Mouse (Mus musculus): ENCODE results near the gene Akap9.
"Not testable (repeated sequence)": the region's sequence is repeated elsewhere in the genome, so short reads cannot be mapped to it uniquely, and the experiment has no call there.

Gene Akap9

DNA sequence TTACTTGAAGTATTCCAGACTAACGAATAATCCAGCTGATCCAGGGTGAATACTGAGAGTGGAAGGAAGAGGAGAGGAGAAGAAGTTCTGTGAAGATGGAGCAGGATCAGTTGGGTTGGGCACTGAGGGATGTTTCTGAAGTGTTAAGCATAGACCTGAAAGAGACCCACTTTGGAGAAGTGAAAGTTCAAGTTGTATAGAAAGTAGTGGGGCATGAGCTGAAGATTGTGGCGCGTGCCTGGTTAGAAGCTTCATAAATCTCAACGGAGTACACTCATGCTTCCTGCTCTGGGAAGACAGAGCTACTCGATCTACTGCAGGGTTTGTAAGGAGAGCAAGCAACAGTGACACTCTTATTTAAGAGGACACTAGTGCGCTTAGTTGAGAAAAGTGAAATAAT is 41.3 kb downstream of the Akap9 start:
- DNase-seq (ENCODE audit: low spot score in 2 of 2) = no peak

GRCm38 (mm10) chr5:3970936-3971335 is 43.1 kb downstream of the Akap9 start:
- no peak for DNase-seq (ENCODE audit: low spot score in 2 of 2)

GRCm38 (mm10) chr5:3973764-3974163 is 45.9 kb downstream of the Akap9 start:
- no peak for DNase-seq (ENCODE audit: low spot score in 2 of 2)

- DNase-seq (ENCODE audit: low spot score in 2 of 2) = no peak
Measured at GRCm38 (mm10) chr5:3974896-3975295, 47.0 kb downstream of the Akap9 start.

DNA sequence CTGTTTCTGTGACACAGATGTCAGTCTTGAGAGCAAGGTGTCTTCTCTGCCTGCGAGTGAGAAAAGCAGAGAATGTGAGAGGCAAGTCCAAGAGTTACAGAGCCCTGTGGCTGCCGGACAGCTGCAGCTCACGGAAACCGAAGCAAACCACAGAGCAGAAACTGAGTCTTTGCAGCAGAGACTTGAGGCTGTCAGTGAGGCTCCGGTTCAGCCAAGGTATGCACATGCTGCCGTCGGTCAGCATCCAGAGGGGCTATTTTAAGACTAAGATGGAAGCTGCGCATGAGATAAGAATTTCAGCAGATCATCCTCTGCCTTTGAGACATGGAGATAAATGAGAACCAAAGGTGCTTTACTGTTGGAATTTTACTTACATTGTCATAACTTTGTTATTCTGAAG is 48.3 kb downstream of the Akap9 start:
- no peak for DNase-seq (ENCODE audit: low spot score in 2 of 2)

GRCm38 (mm10) chr5:3977904-3978303 is 50.0 kb downstream of the Akap9 start:
- DNase-seq (ENCODE audit: low spot score in 2 of 2) = no peak

GRCm38 (mm10) chr5:3989608-3990007 is 61.8 kb downstream of the Akap9 start:
- no peak for DNase-seq (ENCODE audit: low spot score in 2 of 2)

GRCm38 (mm10) chr5:3990499-3990898 is 62.6 kb downstream of the Akap9 start:
- DNase-seq (ENCODE audit: low spot score in 2 of 2) = no peak

DNA sequence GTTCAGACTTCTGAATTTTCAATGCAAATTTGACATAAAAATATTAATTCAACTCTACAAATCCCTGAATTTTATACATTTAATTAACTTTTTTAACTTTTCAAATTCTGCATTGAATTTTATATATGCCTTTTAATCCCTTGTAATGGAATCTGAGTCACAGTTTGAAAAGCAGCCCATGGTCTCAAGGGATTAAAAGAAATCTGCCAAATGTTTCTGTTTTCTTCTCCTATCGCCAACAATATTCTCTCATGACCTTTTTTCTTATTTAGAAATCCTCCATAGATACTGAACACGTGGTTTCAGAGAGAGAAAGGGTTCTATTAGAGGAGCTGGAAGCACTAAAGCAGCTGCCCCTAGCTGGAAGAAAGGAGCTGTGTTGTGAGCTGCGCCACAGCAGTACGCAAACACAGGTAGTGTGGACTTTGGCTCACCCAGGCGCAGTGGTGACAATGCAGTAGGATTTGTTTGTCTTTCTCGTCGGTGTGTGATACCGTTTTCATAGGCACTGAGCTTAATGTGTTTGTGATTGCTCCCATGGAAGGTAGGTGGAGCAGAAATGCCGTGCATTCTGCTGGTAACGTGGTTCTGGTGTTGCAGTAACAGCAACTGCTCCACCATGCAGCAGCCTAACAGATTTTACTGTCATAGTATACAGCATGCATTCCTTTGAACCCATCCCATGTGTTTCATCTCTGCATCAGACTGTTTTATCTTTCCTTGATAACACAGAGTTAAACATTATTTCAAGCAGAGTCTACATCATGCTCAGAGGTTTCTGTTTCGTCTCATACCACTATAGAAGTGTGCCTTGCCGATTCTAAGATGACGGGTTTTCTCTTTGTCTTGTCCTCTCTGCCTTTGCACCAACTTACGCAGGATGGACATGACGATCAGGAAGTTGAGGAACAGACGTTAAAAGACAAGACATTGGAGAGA is 76.9 kb downstream of the Akap9 start:
- no peak for DNase-seq (ENCODE audit: low spot score in 2 of 2)

DNA sequence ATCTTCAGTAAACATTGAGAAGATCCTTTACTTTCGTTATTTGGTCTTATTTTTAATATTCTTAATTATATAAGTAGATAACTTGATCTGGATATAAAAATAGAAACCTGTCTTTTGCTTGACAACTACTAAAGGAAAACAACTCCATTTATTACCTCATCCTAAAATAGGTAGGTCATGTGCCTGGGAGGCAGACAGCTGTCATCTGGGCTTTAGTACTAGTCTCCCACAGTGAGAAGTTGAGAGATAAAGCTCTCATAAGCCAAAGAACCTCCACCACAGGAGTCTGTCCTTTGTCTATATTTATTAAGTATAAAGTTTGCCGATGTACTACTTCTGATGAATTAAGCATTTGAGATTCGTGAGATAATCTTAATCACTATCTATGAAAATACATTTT is 78.8 kb downstream of the Akap9 start:
- no peak for DNase-seq (ENCODE audit: low spot score in 2 of 2)

- DNase-seq (ENCODE audit: low spot score in 2 of 2) = no peak
Measured at GRCm38 (mm10) chr5:4008266-4008665, 80.4 kb downstream of the Akap9 start.

DNA sequence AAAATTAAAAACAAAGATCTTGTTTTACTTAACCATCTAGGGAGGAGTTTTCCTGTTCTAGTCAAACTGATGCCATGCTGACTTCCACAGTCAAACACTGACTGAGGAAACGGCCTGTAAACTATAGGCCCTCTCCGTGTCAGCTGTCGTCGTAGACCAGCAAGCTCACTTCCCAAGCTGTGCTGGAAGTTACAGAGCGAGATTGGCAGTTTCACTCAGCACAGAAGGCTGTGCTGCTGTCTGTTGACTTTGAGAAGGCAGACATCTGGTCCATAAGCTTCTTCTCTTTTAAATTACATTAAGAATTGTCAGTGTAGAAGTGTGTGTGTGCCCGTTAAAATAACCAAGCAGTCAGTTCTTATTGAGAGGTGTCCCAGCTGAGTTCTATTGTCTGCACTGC is 81.7 kb downstream of the Akap9 start:
- no peak for DNase-seq (ENCODE audit: low spot score in 2 of 2)

- not testable (repeated sequence) for DNase-seq (ENCODE audit: low spot score in 2 of 2)
Measured at GRCm38 (mm10) chr5:4017646-4018045, 89.8 kb downstream of the Akap9 start.

DNA sequence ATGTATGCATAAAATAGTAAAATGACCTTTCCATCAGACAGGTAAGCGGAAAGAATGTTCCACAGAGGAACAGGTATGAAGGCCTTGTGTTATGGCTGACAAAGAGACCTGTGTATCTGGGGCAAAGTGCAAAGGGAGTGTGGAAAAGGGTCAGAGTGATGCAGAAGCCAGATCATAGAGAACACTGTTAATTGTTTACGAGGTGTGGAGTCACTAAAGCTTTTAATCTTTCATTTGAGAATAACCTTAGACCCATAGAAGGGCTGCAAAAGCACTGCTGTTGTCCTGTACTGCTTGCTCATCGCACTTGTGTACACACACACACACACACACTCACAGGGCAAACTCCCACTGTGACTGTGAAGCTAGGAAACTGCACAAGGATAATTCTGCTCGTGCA is 91.5 kb downstream of the Akap9 start:
- no peak for DNase-seq (ENCODE audit: low spot score in 2 of 2)

- DNase-seq (ENCODE audit: low spot score in 2 of 2) = no peak
Measured at GRCm38 (mm10) chr5:4020018-4020417, 92.2 kb downstream of the Akap9 start.

GRCm38 (mm10) chr5:4023186-4023585 is 95.3 kb downstream of the Akap9 start:
- DNase-seq (ENCODE audit: low spot score in 2 of 2) = no peak

- peak; percentile 55 for DNase-seq (ENCODE audit: low spot score in 2 of 2)
Measured at GRCm38 (mm10) chr5:4023742-4024681, 96.2 kb downstream of the Akap9 start.

- DNase-seq (ENCODE audit: low spot score in 2 of 2) = no peak
Measured at GRCm38 (mm10) chr5:4024727-4025126, 96.9 kb downstream of the Akap9 start.

DNA sequence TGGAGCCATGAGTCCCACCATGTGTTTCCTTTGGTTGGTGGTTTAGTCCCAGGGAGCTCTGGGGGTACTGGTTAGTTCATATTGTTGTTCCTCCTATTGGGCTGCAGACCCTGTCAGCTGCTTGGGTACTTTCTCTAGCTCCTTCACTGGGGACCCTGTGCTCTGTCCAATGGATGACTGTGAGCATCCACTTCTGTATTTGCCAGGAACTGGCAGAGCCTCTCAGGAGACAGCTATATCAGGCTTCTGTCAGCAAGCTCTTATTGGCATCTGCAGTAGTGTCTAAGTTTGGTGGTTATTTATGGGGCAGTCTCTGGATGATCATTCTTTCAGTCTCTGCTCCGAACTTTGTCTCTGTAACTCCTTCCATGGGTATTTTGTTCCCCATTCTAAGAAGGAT is 98.5 kb downstream of the Akap9 start:
- peak in 1 of 2 experiments; percentile 29 for DNase-seq (ENCODE audit: low spot score in 2 of 2)

DNA sequence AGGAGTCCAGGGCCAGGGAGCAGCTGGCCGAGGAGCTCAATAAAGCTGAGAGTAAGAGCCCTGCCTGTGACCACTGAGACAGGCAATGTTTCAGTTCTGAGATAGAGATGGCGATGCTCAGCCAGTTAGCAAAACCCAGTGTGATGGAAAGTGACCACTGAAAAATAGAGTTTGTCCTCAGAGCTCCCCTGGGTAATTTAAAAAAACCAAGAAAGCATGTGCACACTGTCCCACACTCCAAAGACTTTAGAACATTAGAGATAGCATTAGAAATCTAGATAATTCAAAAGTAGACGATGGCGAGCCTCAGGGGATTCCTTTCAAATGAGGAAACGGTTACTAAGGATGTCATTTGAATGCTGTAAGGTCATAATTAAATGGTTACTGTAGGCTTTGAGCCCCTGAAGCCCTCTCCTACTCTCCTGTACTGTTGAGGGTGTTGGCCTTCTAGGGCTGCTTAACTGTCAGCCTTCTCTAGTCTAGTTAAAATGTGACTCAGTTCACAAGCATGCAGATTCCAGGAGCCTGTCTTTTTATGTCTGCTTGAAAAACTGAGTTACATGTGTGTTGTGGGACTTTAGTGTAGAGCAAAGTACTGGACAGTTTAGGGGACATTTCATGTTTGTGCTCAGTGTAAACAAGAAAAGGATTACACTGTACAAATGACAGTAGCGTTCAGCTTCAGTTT is 100.8 kb downstream of the Akap9 start:
- DNase-seq (ENCODE audit: low spot score in 2 of 2) = no peak

- DNase-seq (ENCODE audit: low spot score in 2 of 2) = no peak
Measured at GRCm38 (mm10) chr5:4031846-4032245, 104.0 kb downstream of the Akap9 start.

DNA sequence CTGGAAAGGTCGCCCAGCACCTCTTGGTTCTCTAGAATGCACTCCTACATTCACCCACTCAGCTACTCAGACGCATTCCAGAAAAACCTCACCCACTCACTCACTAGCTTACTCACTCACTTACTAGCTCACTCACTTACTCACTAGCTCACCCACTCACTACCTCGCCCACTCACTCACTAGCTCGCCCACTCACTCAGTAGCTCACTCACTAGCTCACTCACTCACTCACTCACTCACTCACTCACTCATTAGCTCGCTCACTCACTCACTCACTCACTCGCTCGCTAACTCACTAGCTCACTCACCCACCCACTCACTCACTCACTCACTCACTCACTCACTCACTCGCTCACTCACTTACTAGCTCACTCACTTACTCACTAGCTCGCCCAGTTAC is 108.8 kb downstream of the Akap9 start:
- DNase-seq (ENCODE audit: low spot score in 2 of 2) = no peak
